Mouse (Mus musculus) hindbrain, embryonic 11.5 days (tissue): Measurements from ENCODE around the gene Nae1. TPM values are rescaled to one million over a fixed set of nuclear protein-coding genes. Genes with fewer than 3 reads are reported as not detected.

ENCODE experiments used
- ATAC-seq: fragments of 200-750 bp; cut with Nextera tagmentation; 2 replicates; pipeline ENCODE4 v1.8.0; 2017; ENCODE audit warnings: mild to moderate bottlenecking, moderate TSS enrichment, moderate library complexity; ENCODE audit not compliant: low FRiP score
- DNase-seq: peaks from one replicate; pipeline ENCODE4 v3.0.0-alpha.2; 2015; ENCODE audit warnings: low spot score
- H3K27ac ChIP-seq: fragments of 300-500 bp; sonication (generic); 2 replicates; pipeline ENCODE4 v1.5.1; 2014; ENCODE audit warnings: mild to moderate bottlenecking, low read depth, low read length
- H3K27me3 ChIP-seq: fragments of 300-500 bp; sonication (generic); 2 replicates; pipeline ENCODE4 v1.6.1; 2014; ENCODE audit warnings: mild to moderate bottlenecking, low read length, moderate library complexity, mixed read lengths; ENCODE audit not compliant: control insufficient read depth, insufficient read depth
- H3K36me3 ChIP-seq: fragments of 300-500 bp; sonication (generic); 2 replicates; pipeline ENCODE4 v1.6.1; 2014; ENCODE audit warnings: mild to moderate bottlenecking, low read length, moderate library complexity, mixed read lengths; ENCODE audit not compliant: control insufficient read depth, insufficient read depth
- H3K4me1 ChIP-seq: fragments of 300-500 bp; sonication (generic); replicated peaks from 2 replicates; pipeline ENCODE4 v1.6.1; 2014; ENCODE audit warnings: low read length, mixed read lengths; ENCODE audit not compliant: control insufficient read depth, insufficient read depth
- H3K4me2 ChIP-seq: fragments of 300-500 bp; sonication (generic); replicated peaks from 2 replicates; pipeline ENCODE4 v1.6.1; 2014; ENCODE audit warnings: mild to moderate bottlenecking, low read depth, low read length
- H3K4me3 ChIP-seq: fragments of 300-500 bp; sonication (generic); 2 replicates; pipeline ENCODE4 v1.5.1; 2014; ENCODE audit warnings: low read depth, low read length
- H3K9ac ChIP-seq: fragments of 300-500 bp; sonication (generic); 2 replicates; pipeline ENCODE4 v1.6.1; 2014; ENCODE audit warnings: low read depth, low read length
- H3K9me3 ChIP-seq: fragments of 300-500 bp; sonication (generic); 2 replicates; pipeline ENCODE4 v1.6.1; 2016; ENCODE audit warnings: low read length; ENCODE audit not compliant: control insufficient read depth
- WGBS: fragments of 180-500 bp; shearing (Covaris S2); extraction: QIAGEN DNeasy Blood & Tissue Kit; methylation state at CpG from one replicate; pipeline ENCODE4 v1.1.7; 2014; 5-methylcytosine and 5-hydroxymethylcytosine counted together
- polyA plus RNA-seq: library from polyadenylated mRNA; unstranded; fragments of >200 nt; fragmentation: Nextera tagmentation; extraction: Ambion mirVana; gene quantifications from 2 replicates; pipeline ENCODE4 v1.2.1, GENCODE M21; 2014

Nae1 gene
- polyA plus RNA-seq, 1 experiment from 2014 or later: 140 TPM

DNA sequence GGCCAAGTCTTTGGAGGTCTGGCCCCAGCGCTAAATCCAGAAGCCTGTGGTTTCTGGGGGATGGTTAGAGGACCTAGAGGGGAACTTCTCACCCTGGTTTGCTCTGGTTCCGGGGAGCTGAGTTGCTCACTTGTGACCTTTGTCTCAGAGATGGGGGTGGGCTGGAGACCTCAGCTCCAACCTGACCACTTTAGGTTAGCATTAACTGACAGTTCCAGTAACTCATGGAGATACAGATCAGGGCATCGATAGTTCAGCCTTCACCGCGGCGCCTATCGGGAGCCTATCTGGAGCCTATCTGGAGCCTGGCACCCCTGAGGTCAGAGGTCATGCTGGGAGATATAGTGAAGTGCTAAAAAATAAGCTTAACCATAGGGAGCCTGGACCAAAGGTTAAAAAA is 22.8 kb upstream of the Nae1 start:
- no peak overlapping the region for H3K4me2 ChIP-seq
- no peaks in the 10 kb centered on the region for H3K4me1 ChIP-seq
- no peak overlapping the region for H3K9ac ChIP-seq
- H3K36me3 ChIP-seq: no peaks in the 10 kb centered on the region
- ATAC-seq: no peak
- no peak overlapping the region for H3K27ac ChIP-seq
- H3K27me3 ChIP-seq: no peaks in the 10 kb centered on the region
- 88% methylated on average over 7 of the region's 7 CpGs for WGBS
- DNase-seq: no peak
- no peaks in the 10 kb centered on the region for H3K9me3 ChIP-seq
- no peak overlapping the region for H3K4me3 ChIP-seq

GRCm38 (mm10) chr8:104555191-104555590 is 20.8 kb upstream of the Nae1 start:
- Histone ChIP-seq H3K36me3 (no peaks in the 10 kb centered on the region), H3K27me3 (no peaks in the 10 kb centered on the region), H3K4me2 (no peak overlapping the region), H3K4me1 (no peaks in the 10 kb centered on the region), H3K9ac (no peak overlapping the region), H3K4me3 (no peak overlapping the region), H3K27ac (no peak overlapping the region), H3K9me3 (no peaks in the 10 kb centered on the region)
- ATAC-seq: no peak
- no peak for DNase-seq
- WGBS: 87% methylated on average over 4 of the region's 4 CpGs

DNA sequence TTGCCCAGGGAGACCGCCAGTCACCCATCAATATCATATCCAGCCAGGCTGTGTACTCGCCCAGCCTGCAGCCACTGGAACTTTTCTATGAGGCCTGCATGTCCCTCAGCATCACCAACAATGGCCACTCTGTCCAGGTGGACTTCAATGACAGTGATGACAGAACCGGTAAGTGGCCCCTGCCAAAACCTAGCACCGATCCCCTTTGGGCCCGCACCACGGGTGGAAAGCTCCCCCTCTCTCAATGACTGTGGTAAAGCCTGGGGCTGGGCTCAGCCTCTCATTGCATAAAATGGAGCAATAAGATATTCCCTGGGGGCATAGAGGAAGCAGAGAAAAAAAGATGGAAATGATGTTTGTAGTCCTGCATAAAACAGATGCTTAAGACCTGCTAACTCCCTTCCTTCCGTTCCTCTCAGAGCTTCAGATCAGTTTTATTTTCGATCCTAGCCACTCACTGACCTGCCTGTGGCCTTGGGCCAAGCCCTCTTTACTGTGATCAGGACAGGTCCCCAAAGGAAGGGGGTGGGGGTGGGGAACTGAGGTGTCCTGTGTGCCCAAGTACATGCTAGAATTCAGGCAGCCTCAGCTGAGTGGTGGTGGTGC is 9.1 kb upstream of the Nae1 start:
- Histone ChIP-seq H3K4me1 (0 out of 2 replicates have a peak, but pooled peaks cover 3% of the 10 kb centered on the region), H3K9ac (no peak overlapping the region), H3K4me2 (no peak overlapping the region), H3K9me3 (no peaks in the 10 kb centered on the region), H3K27me3 (peaks cover 42% of the 10 kb centered on the region), H3K27ac (no peak overlapping the region), H3K4me3 (no peak overlapping the region), H3K36me3 (no peaks in the 10 kb centered on the region)
- no peak for ATAC-seq
- 84% methylated on average over 8 of the region's 8 CpGs for WGBS
- DNase-seq: no peak

DNA sequence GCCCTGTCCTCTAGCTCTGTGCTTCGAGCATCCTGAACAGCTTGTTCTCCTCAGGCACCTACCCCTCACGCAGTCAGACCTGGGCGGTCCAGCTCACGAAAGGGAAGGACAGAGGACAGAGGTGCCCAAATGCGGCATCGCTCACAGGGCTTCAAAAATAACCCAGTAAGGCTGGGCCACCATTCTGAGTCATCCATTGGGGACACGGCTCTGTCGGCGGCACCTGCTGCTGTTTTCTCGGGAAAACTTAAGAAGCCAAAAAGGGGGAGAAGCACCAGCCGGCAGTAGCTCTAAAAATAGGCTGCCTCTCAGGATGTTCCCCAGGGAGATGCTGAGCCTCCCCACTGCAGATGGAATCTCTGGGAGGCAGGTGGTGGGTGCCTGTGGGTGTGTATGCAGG is 7.7 kb upstream of the Nae1 start:
- no peak overlapping the region for H3K9ac ChIP-seq
- no peak overlapping the region for H3K4me3 ChIP-seq
- H3K36me3 ChIP-seq: no peaks in the 10 kb centered on the region
- no peak for ATAC-seq
- 9% methylated on average over 11 of the region's 11 CpGs for WGBS
- H3K4me1 ChIP-seq: 0 out of 2 replicates have a peak, but pooled peaks cover 3% of the 10 kb centered on the region
- H3K4me2 ChIP-seq: no peak overlapping the region
- no peak overlapping the region for H3K27ac ChIP-seq
- peak; percentile 13 for DNase-seq
- H3K9me3 ChIP-seq: no peaks in the 10 kb centered on the region
- peaks cover 45% of the 10 kb centered on the region for H3K27me3 ChIP-seq

GRCm38 (mm10) chr8:104541515-104541880 is 7.1 kb upstream of the Nae1 start:
- H3K4me3 ChIP-seq: peak overlapping the region; percentile 49
- ATAC-seq: no peak
- H3K36me3 ChIP-seq: no peaks in the 10 kb centered on the region
- DNase-seq: no peak
- no peaks in the 10 kb centered on the region for H3K9me3 ChIP-seq
- H3K27me3 ChIP-seq: peaks cover 45% of the 10 kb centered on the region
- H3K27ac ChIP-seq: no peak overlapping the region
- WGBS: 15% methylated on average over 8 of the region's 8 CpGs
- peak overlapping the region; percentile 89 for H3K4me2 ChIP-seq
- peak overlapping the region; percentile 37; the same call in 1 of the 2 replicates for H3K9ac ChIP-seq
- H3K4me1 ChIP-seq: 0 out of 2 replicates have a peak, but pooled peaks cover 3% of the 10 kb centered on the region

DNA sequence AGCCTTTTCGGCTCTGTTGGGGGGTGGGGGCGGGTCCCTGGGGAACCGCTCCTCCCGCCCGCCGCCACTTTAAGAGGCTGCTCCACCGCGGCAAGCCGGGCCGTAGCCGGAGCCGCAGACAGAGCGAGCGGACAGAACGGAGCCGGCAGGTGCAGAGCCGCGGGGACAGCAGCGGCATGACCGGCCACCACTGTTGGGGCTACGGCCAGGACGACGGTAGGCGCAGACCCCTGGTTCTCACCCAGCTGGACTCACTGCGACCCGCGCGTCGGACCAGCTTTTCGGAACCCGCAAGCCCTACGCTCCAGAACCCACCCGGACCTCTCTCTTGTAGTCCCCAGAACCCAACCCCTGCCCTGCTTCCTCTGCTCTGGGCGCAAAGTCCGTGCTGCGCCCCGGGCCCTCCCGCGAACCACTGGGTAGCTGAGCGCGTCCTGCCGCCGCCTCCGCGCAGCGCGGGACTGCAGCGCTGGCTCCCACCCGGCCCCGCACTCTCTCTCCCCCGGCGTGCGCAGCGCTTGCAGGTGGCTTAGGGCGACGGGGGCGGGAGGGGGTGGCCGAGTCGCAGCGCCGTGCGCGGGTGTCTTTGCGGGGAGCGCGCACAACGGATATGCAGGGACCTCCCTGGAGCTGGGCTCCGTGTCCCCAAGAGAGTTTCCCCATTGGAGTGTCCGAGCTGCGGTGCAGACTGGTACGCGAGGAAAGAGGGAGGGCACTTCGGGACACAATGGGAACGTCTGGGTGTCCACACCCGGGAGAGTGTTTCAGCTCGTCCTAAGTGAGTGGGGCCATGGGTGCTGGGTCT is 6.5 kb upstream of the Nae1 start:
- no peak overlapping the region for H3K27ac ChIP-seq
- H3K4me2 ChIP-seq: peak overlapping the region; percentile 89
- peaks cover 45% of the 10 kb centered on the region for H3K27me3 ChIP-seq
- ATAC-seq (peak; percentile 74), DNase-seq (peak; percentile 58)
- no peaks in the 10 kb centered on the region for H3K9me3 ChIP-seq
- no peaks in the 10 kb centered on the region for H3K36me3 ChIP-seq
- peak overlapping the region; percentile 37; the same call in 1 of the 2 replicates for H3K9ac ChIP-seq
- peak overlapping the region; percentile 49 for H3K4me3 ChIP-seq
- under 1% methylated on average over 64 of the region's 76 CpGs for whole genome bisulfite sequencing
- 0 out of 2 replicates have a peak, but pooled peaks cover 3% of the 10 kb centered on the region for H3K4me1 ChIP-seq

DNA sequence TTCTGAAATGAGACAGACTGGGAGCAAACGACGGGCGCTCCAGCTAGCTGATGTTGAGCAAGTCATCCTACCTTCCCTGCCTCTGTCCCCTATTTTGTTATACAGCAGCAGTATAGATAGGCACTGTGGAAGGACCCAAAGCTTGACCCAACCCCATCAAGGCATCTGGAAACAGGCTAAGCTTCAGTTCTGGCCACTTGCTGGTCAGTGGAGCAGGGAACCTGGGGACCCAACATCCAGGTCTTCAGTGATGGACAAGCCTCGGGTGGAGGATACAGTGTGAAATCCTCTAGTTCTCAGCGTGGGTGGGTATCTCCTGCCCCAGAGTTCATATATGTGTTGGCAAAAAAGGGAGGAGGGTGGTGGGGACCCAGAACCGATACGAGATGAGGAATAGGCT is 5.8 kb upstream of the Nae1 start:
- Histone ChIP-seq H3K36me3 (no peaks in the 10 kb centered on the region), H3K9me3 (no peaks in the 10 kb centered on the region), H3K9ac (no peak overlapping the region), H3K27ac (no peak overlapping the region), H3K4me2 (peak overlapping the region; percentile 89), H3K4me1 (0 out of 2 replicates have a peak, but pooled peaks cover 4% of the 10 kb centered on the region), H3K4me3 (peak overlapping the region; percentile 49), H3K27me3 (peaks cover 45% of the 10 kb centered on the region)
- DNase-seq: peak; percentile 16
- ATAC-seq: no peak
- WGBS: 44% methylated on average over 7 of the region's 7 CpGs

GRCm38 (mm10) chr8:104539566-104539965 is 5.1 kb upstream of the Nae1 start:
- Histone ChIP-seq H3K4me3 (no peak overlapping the region), H3K4me2 (no peak overlapping the region), H3K4me1 (0 out of 2 replicates have a peak, but pooled peaks cover 5% of the 10 kb centered on the region), H3K27ac (no peak overlapping the region), H3K36me3 (no peaks in the 10 kb centered on the region), H3K27me3 (peaks cover 45% of the 10 kb centered on the region), H3K9ac (no peak overlapping the region), H3K9me3 (no peaks in the 10 kb centered on the region)
- DNase-seq: no peak
- WGBS: 93% methylated on average over 2 of the region's 2 CpGs
- no peak for ATAC-seq
